Mouse (Mus musculus): ENCODE measurements around the gene 2510009E07Rik. TPM values are rescaled to one million over a fixed set of nuclear protein-coding genes. Genes with fewer than 3 reads are reported as not detected.

Gene 2510009E07Rik
- polyA plus RNA-seq, 1 experiment from 2014 or later, result 97.8 TPM

GRCm38 (mm10) chr16:21636156-21636853 lies 58.2 kb downstream of the 2510009E07Rik start:
- H3K9me3 ChIP-seq (ENCODE audit: control insufficient read depth, low read length), result no peaks in the 10 kb centered on the region
- 91% methylated on average over 5 of the region's 5 CpGs for WGBS
- no peaks in the 10 kb centered on the region for H3K36me3 ChIP-seq (ENCODE audit: control insufficient read depth, insufficient read depth, low read length)
- H3K27me3 ChIP-seq (ENCODE audit: control insufficient read depth, insufficient read depth, low read length), result no peaks in the 10 kb centered on the region
- DNase-seq (ENCODE audit: low spot score, missing footprints) (peak; percentile 44), ATAC-seq (ENCODE audit: low FRiP score) (no peak)
- no peaks in the 10 kb centered on the region for H3K4me1 ChIP-seq (ENCODE audit: control insufficient read depth, insufficient read depth, low read length)
- H3K4me2 ChIP-seq, result no peak overlapping the region
- no peak overlapping the region for H3K27ac ChIP-seq (ENCODE audit: low read depth, low read length)
- H3K4me3 ChIP-seq (ENCODE audit: low read depth, low read length), result no peak overlapping the region
- H3K9ac ChIP-seq (ENCODE audit: low read length), result no peak overlapping the region

DNA sequence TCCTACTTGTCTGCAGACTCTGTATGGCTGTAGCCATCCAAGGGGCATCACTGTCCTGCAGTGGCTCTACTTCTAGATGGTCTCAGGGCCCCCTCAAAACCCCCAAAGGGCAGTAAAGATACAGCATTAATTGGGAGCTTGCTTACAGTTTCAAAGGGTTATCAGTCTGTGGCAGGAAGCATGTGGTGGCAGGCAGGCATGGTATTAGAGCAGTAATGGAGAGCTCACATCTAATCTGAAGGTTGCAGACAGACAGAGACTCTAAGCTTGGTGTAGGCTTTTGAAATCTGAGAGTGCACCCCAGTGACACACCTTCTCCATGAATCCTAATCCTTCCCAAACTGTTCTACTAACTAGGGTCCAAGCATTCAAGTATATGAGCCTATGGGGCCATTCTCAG lies 60.0 kb downstream of the 2510009E07Rik start:
- no peaks in the 10 kb centered on the region for H3K9me3 ChIP-seq (ENCODE audit: control insufficient read depth, low read length)
- H3K27me3 ChIP-seq (ENCODE audit: control insufficient read depth, insufficient read depth, low read length), result no peaks in the 10 kb centered on the region
- ATAC-seq (ENCODE audit: low FRiP score) (no peak), DNase-seq (ENCODE audit: low spot score, missing footprints) (peak; percentile 69)
- H3K4me1 ChIP-seq (ENCODE audit: control insufficient read depth, insufficient read depth, low read length), result no peaks in the 10 kb centered on the region
- no peak overlapping the region for H3K4me2 ChIP-seq
- H3K9ac ChIP-seq (ENCODE audit: low read length), result no peak overlapping the region
- no peaks in the 10 kb centered on the region for H3K36me3 ChIP-seq (ENCODE audit: control insufficient read depth, insufficient read depth, low read length)
- H3K27ac ChIP-seq (ENCODE audit: low read depth, low read length), result no peak overlapping the region
- no peak overlapping the region for H3K4me3 ChIP-seq (ENCODE audit: low read depth, low read length)

GRCm38 (mm10) chr16:21631815-21632222 lies 62.6 kb downstream of the 2510009E07Rik start:
- Histone ChIP-seq H3K9ac (ENCODE audit: low read length) (no peak overlapping the region), H3K4me1 (ENCODE audit: control insufficient read depth, insufficient read depth, low read length) (no peaks in the 10 kb centered on the region), H3K4me3 (ENCODE audit: low read depth, low read length) (no peak overlapping the region), H3K4me2 (no peak overlapping the region), H3K9me3 (ENCODE audit: control insufficient read depth, low read length) (no peaks in the 10 kb centered on the region), H3K27ac (ENCODE audit: low read depth, low read length) (no peak overlapping the region), H3K27me3 (ENCODE audit: control insufficient read depth, insufficient read depth, low read length) (no peaks in the 10 kb centered on the region), H3K36me3 (ENCODE audit: control insufficient read depth, insufficient read depth, low read length) (no peaks in the 10 kb centered on the region)
- no peak for ATAC-seq (ENCODE audit: low FRiP score)
- 80% methylated on average over 4 of the region's 4 CpGs for WGBS
- peak; percentile 23 for DNase-seq (ENCODE audit: low spot score, missing footprints)

GRCm38 (mm10) chr16:21630614-21631013 lies 63.9 kb downstream of the 2510009E07Rik start:
- no peak for ATAC-seq (ENCODE audit: low FRiP score)
- WGBS, result 88% methylated on average over 4 of the region's 4 CpGs
- no peaks in the 10 kb centered on the region for H3K27me3 ChIP-seq (ENCODE audit: control insufficient read depth, insufficient read depth, low read length)
- no peak for DNase-seq (ENCODE audit: low spot score, missing footprints)
- H3K27ac ChIP-seq (ENCODE audit: low read depth, low read length), result no peak overlapping the region
- H3K36me3 ChIP-seq (ENCODE audit: control insufficient read depth, insufficient read depth, low read length), result no peaks in the 10 kb centered on the region
- H3K4me1 ChIP-seq (ENCODE audit: control insufficient read depth, insufficient read depth, low read length), result no peaks in the 10 kb centered on the region
- H3K4me3 ChIP-seq (ENCODE audit: low read depth, low read length), result no peak overlapping the region
- H3K9ac ChIP-seq (ENCODE audit: low read length), result no peak overlapping the region
- no peaks in the 10 kb centered on the region for H3K9me3 ChIP-seq (ENCODE audit: control insufficient read depth, low read length)
- H3K4me2 ChIP-seq, result no peak overlapping the region

DNA sequence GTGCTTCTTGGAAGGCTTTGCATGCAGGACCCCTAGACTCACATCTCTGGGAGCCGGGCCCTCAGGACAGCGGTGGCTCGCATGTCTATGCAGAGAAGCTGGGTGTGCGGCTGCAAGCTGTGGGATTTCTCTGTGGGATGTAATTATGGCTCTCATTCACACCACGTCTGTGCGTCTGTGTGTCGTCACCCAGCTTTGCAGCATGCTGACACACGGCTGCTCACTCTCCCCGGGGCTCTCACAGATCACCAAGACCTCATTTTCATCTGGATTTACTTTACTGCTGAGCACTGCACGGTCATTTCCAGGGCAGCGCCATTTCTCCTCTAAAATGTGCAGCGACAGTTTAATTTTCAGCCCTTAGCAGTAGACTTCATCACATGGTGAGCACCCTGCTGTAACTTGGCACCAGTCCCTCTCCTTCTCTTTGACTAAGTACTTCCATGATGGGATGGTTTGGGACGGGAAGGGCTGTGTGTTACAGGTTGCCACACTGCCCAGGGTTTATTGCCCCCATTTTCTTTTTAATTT lies 66.3 kb downstream of the 2510009E07Rik start:
- DNase-seq (ENCODE audit: low spot score, missing footprints) (peak; percentile 69), ATAC-seq (ENCODE audit: low FRiP score) (no peak)
- no peak overlapping the region for H3K27ac ChIP-seq (ENCODE audit: low read depth, low read length)
- H3K9me3 ChIP-seq (ENCODE audit: control insufficient read depth, low read length), result no peaks in the 10 kb centered on the region
- H3K9ac ChIP-seq (ENCODE audit: low read length), result no peak overlapping the region
- H3K4me2 ChIP-seq, result no peak overlapping the region
- 81% methylated on average over 13 of the region's 13 CpGs for WGBS
- no peaks in the 10 kb centered on the region for H3K4me1 ChIP-seq (ENCODE audit: control insufficient read depth, insufficient read depth, low read length)
- H3K36me3 ChIP-seq (ENCODE audit: control insufficient read depth, insufficient read depth, low read length), result no peaks in the 10 kb centered on the region
- H3K4me3 ChIP-seq (ENCODE audit: low read depth, low read length), result no peak overlapping the region
- H3K27me3 ChIP-seq (ENCODE audit: control insufficient read depth, insufficient read depth, low read length), result no peaks in the 10 kb centered on the region

GRCm38 (mm10) chr16:21627248-21627647 lies 67.2 kb downstream of the 2510009E07Rik start:
- H3K36me3 ChIP-seq (ENCODE audit: control insufficient read depth, insufficient read depth, low read length), result no peaks in the 10 kb centered on the region
- H3K9ac ChIP-seq (ENCODE audit: low read length), result no peak overlapping the region
- H3K4me2 ChIP-seq, result no peak overlapping the region
- ATAC-seq (ENCODE audit: low FRiP score) (no peak), DNase-seq (ENCODE audit: low spot score, missing footprints) (peak; percentile 77)
- no peaks in the 10 kb centered on the region for H3K9me3 ChIP-seq (ENCODE audit: control insufficient read depth, low read length)
- H3K4me1 ChIP-seq (ENCODE audit: control insufficient read depth, insufficient read depth, low read length), result no peaks in the 10 kb centered on the region
- whole genome bisulfite sequencing, result 75% methylated on average over 6 of the region's 6 CpGs
- H3K27me3 ChIP-seq (ENCODE audit: control insufficient read depth, insufficient read depth, low read length), result no peaks in the 10 kb centered on the region
- H3K27ac ChIP-seq (ENCODE audit: low read depth, low read length), result no peak overlapping the region
- no peak overlapping the region for H3K4me3 ChIP-seq (ENCODE audit: low read depth, low read length)

- Histone ChIP-seq H3K4me2 (no peak overlapping the region), H3K4me1 (ENCODE audit: control insufficient read depth, insufficient read depth, low read length) (no peaks in the 10 kb centered on the region), H3K27ac (ENCODE audit: low read depth, low read length) (no peak overlapping the region), H3K9ac (ENCODE audit: low read length) (no peak overlapping the region), H3K9me3 (ENCODE audit: control insufficient read depth, low read length) (no peaks in the 10 kb centered on the region), H3K27me3 (ENCODE audit: control insufficient read depth, insufficient read depth, low read length) (no peaks in the 10 kb centered on the region), H3K4me3 (ENCODE audit: low read depth, low read length) (no peak overlapping the region), H3K36me3 (ENCODE audit: control insufficient read depth, insufficient read depth, low read length) (no peaks in the 10 kb centered on the region)
- 68% methylated on average over 6 of the region's 6 CpGs for WGBS
- DNase-seq (ENCODE audit: low spot score, missing footprints), result peak; percentile 66
- ATAC-seq (ENCODE audit: low FRiP score), result no peak
Measured at GRCm38 (mm10) chr16:21625784-21626634, 68.5 kb downstream of the 2510009E07Rik start.

GRCm38 (mm10) chr16:21620630-21621029 lies 73.8 kb downstream of the 2510009E07Rik start:
- DNase-seq (ENCODE audit: low spot score, missing footprints) (no peak), ATAC-seq (ENCODE audit: low FRiP score) (no peak)
- H3K4me3 ChIP-seq (ENCODE audit: low read depth, low read length), result no peak overlapping the region
- H3K27ac ChIP-seq (ENCODE audit: low read depth, low read length), result no peak overlapping the region
- H3K9ac ChIP-seq (ENCODE audit: low read length), result no peak overlapping the region
- 87% methylated on average over 2 of the region's 2 CpGs for WGBS
- no peaks in the 10 kb centered on the region for H3K27me3 ChIP-seq (ENCODE audit: control insufficient read depth, insufficient read depth, low read length)
- H3K4me1 ChIP-seq (ENCODE audit: control insufficient read depth, insufficient read depth, low read length), result no peaks in the 10 kb centered on the region
- H3K4me2 ChIP-seq, result no peak overlapping the region
- H3K36me3 ChIP-seq (ENCODE audit: control insufficient read depth, insufficient read depth, low read length), result no peaks in the 10 kb centered on the region
- H3K9me3 ChIP-seq (ENCODE audit: control insufficient read depth, low read length), result no peaks in the 10 kb centered on the region

GRCm38 (mm10) chr16:21615802-21616201 lies 78.7 kb downstream of the 2510009E07Rik start:
- Histone ChIP-seq H3K9me3 (ENCODE audit: control insufficient read depth, low read length) (no peaks in the 10 kb centered on the region), H3K36me3 (ENCODE audit: control insufficient read depth, insufficient read depth, low read length) (no peaks in the 10 kb centered on the region), H3K4me3 (ENCODE audit: low read depth, low read length) (no peak overlapping the region), H3K9ac (ENCODE audit: low read length) (no peak overlapping the region), H3K27ac (ENCODE audit: low read depth, low read length) (no peak overlapping the region), H3K27me3 (ENCODE audit: control insufficient read depth, insufficient read depth, low read length) (no peaks in the 10 kb centered on the region), H3K4me1 (ENCODE audit: control insufficient read depth, insufficient read depth, low read length) (no peaks in the 10 kb centered on the region), H3K4me2 (no peak overlapping the region)
- ATAC-seq (ENCODE audit: low FRiP score), result no peak
- DNase-seq (ENCODE audit: low spot score, missing footprints), result peak; percentile 84
- 57% methylated on average over 7 of the region's 7 CpGs for WGBS
